Mouse (Mus musculus) spleen, adult 2 months (tissue): Measurements from ENCODE around the gene Mmp14.

ENCODE experiments used
- CTCF ChIP-seq: fragments of 200-500 bp; IDR thresholded peaks from 2 replicates; pipeline ENCODE4 v1.5.1; 2011; ENCODE audit warnings: mild to moderate bottlenecking, inconsistent platforms; ENCODE audit not compliant: insufficient read depth, insufficient read length, insufficient replicate concordance; ENCODE audit errors: extremely low read depth
- POLR2A ChIP-seq: fragments of 200-500 bp; IDR thresholded peaks from 2 replicates; pipeline ENCODE4 v1.6.1; 2011; ENCODE audit warnings: low read depth, low read length, inconsistent platforms

GRCm38 (mm10) chr14:54457907-54458569 is 26.6 kb downstream of the Mmp14 start:
- TF ChIP-seq CTCF, result no peak
- TF ChIP-seq POLR2A, result no peak
